Mouse (Mus musculus) gastrocnemius, postnatal 25 days (tissue): ENCODE results near the gene Itgax. TPM values are rescaled to one million over a fixed set of nuclear protein-coding genes. Genes with fewer than 3 reads are reported as not detected.

ENCODE experiments used
- DNase-seq: peaks from one replicate; pipeline ENCODE4 v3.0.0; 2022
- total RNA-seq, 2 experiments: library from RNA; stranded (reverse); gene quantifications; 1 replicate in 1 of 2; 2 replicates in 1 of 2; pipeline ENCODE4 v1.2.3; 2021

The Itgax gene
- total RNA-seq, 2 experiments from 2014 or later: 0.21 TPM; not detected in 1

- no peak for DNase-seq
Measured at GRCm38 (mm10) chr7:128164001-128164400, 34.7 kb downstream of the Itgax start.

GRCm38 (mm10) chr7:128166391-128166790, 37.0 kb downstream of the Itgax start:
- DNase-seq: no peak

- DNase-seq: no peak
Measured at GRCm38 (mm10) chr7:128169996-128170395, 40.6 kb downstream of the Itgax start.

- peak; percentile 20 for DNase-seq
Measured at GRCm38 (mm10) chr7:128178385-128178784, 49.0 kb downstream of the Itgax start.

GRCm38 (mm10) chr7:128180126-128180525, 50.8 kb downstream of the Itgax start:
- DNase-seq: no peak

GRCm38 (mm10) chr7:128180546-128180945, 51.2 kb downstream of the Itgax start:
- no peak for DNase-seq

GRCm38 (mm10) chr7:128181691-128182090, 52.3 kb downstream of the Itgax start:
- DNase-seq: no peak

Other genes with a start within 250 kb of the Itgax start
- 1 to 10 TPM; 1.5 to 1.6 TPM for gene Prss53, start 238.6 kb upstream of the Itgax start, total RNA-seq
- not detected for gene Gm21974, start 234.1 kb upstream of the Itgax start, total RNA-seq
- 10 to 100 TPM; 12.7 to 18.3 TPM for gene Vkorc1, start 233.9 kb upstream of the Itgax start, total RNA-seq
- gene Bckdk, start 225.5 kb upstream of the Itgax start, total RNA-seq: 100 to 1,000 TPM; 142 to 143 TPM
- gene Kat8, start 217.0 kb upstream of the Itgax start, total RNA-seq: 10 to 100 TPM; 19.9 to 20.0 TPM
- gene Prss8, start 199.4 kb upstream of the Itgax start, total RNA-seq: not detected
- 1 to 10 TPM; 4.4 to 6.1 TPM for gene Prss36, start 182.8 kb upstream of the Itgax start, total RNA-seq
- gene Fus, start 162.1 kb upstream of the Itgax start, total RNA-seq: 10 to 100 TPM; 76.2 to 78.4 TPM
- under 1 TPM; 0.72 to 0.82 TPM for gene Pycard, start 135.7 kb upstream of the Itgax start, total RNA-seq
- gene Trim72, start 125.6 kb upstream of the Itgax start, total RNA-seq: 100 to 1,000 TPM; 235 to 294 TPM
- 1 to 10 TPM; 1.1 to 2.6 TPM for gene Itgam, start 66.9 kb upstream of the Itgax start, total RNA-seq
- not detected for gene Gm49368, start 66.9 kb upstream of the Itgax start, total RNA-seq
- gene Itgad, start 24.8 kb downstream of the Itgax start, total RNA-seq: not detected
- gene Cox6a2, start 76.8 kb downstream of the Itgax start, total RNA-seq: 1,000 to 10,000 TPM; 1,477 to 1,564 TPM
- 1 to 10 TPM; 5.8 to 8.7 TPM for gene Armc5, start 107.8 kb downstream of the Itgax start, total RNA-seq
- 1 to 10 TPM; 1.7 to 2.0 TPM for gene 9130023H24Rik, start 108.5 kb downstream of the Itgax start, total RNA-seq
- 10 to 100 TPM in 1 of 2 experiments, 1 to 10 TPM in 1; 9.0 to 10.2 TPM for gene Tgfb1i1, start 117.3 kb downstream of the Itgax start, total RNA-seq
- not detected for gene Slc5a2, start 136.1 kb downstream of the Itgax start, total RNA-seq
- gene BC017158, start 168.6 kb downstream of the Itgax start, total RNA-seq: 1 to 10 TPM; 3.4 to 3.7 TPM